Mouse (Mus musculus) bone marrow, adult 2 months (tissue): ENCODE data around the gene Slc32a1.

Experiments
- CTCF ChIP-seq: fragments of 200-500 bp; IDR thresholded peaks from 2 replicates; pipeline ENCODE4 v1.5.1; 2011; ENCODE audit warnings: low read length, control low read depth; ENCODE audit not compliant: control insufficient read depth, insufficient read depth
- POLR2A ChIP-seq: fragments of 200-500 bp; IDR thresholded peaks from 2 replicates; pipeline ENCODE4 v1.6.1; 2011; ENCODE audit warnings: low read depth, mild to moderate bottlenecking, control low read depth, low read length, borderline replicate concordance; ENCODE audit not compliant: control insufficient read depth

- no peak for TF ChIP-seq CTCF
- no peak for TF ChIP-seq POLR2A
Measured at GRCm38 (mm10) chr2:158659346-158659745, 48.8 kb downstream of the Slc32a1 start.
